Mouse (Mus musculus) cerebellum, adult 2 months (tissue): ENCODE data around the gene Pebp1. TPM values are rescaled to one million over a fixed set of nuclear protein-coding genes. Genes with fewer than 3 reads are reported as not detected.

Source experiments
- DNase-seq, 2 experiments: peaks; one replicate each; pipeline ENCODE4 v3.0.0; 2021
- H3K27ac ChIP-seq: fragments of 200-500 bp; 2 replicates; pipeline ENCODE4 v1.5.1; 2012; ENCODE audit warnings: low read length, control low read depth, inconsistent platforms; ENCODE audit not compliant: insufficient read depth
- H3K27me3 ChIP-seq: fragments of 200-500 bp; 2 replicates; pipeline ENCODE4 v1.6.1; 2012; ENCODE audit warnings: inconsistent platforms, mild to moderate bottlenecking, low read length, moderate library complexity; ENCODE audit not compliant: control insufficient read depth, insufficient read depth
- H3K4me1 ChIP-seq: fragments of 200-500 bp; 2 replicates; pipeline ENCODE4 v1.6.1; 2011; ENCODE audit warnings: low read length; ENCODE audit not compliant: control insufficient read depth, insufficient read depth
- H3K4me3 ChIP-seq: fragments of 200-500 bp; replicated peaks from 2 replicates; pipeline ENCODE3; 2011; ENCODE audit warnings: mild to moderate bottlenecking, low read depth, low read length, control low read depth; ENCODE audit not compliant: insufficient read depth
- CTCF ChIP-seq: fragments of 200-500 bp; IDR thresholded peaks from 2 replicates; pipeline ENCODE4 v1.5.1; 2011; ENCODE audit warnings: low read depth, mild to moderate bottlenecking, control low read depth, low read length, moderate library complexity, borderline replicate concordance; ENCODE audit not compliant: insufficient read depth
- POLR2A ChIP-seq: fragments of 200-500 bp; IDR thresholded peaks from 2 replicates; pipeline ENCODE4 v1.6.1; 2011; ENCODE audit warnings: low read length, control low read depth, borderline replicate concordance; ENCODE audit not compliant: insufficient read depth
- WGBS: fragments of 180-500 bp; shearing (Covaris S2); methylation state at CpG from one replicate; pipeline ENCODE4 v1.1.7; 2018; 5-methylcytosine and 5-hydroxymethylcytosine counted together
- polyA plus RNA-seq: library from polyadenylated mRNA; depleted of rRNA; stranded (reverse); fragments of >200 nt; gene quantifications from 2 replicates; pipeline ENCODE4 v1.2.3, GENCODE M21; 2012

The Pebp1 gene
- polyA plus RNA-seq, 1 experiment: 792 TPM

- H3K4me3 ChIP-seq: no peak overlapping the region
- H3K27ac ChIP-seq: no peak overlapping the region
- TF ChIP-seq CTCF (no peak), POLR2A (no peak)
- peaks cover 6% of the 10 kb centered on the region; the same call in 1 of the 2 replicates for H3K4me1 ChIP-seq
- H3K27me3 ChIP-seq: no peaks in the 10 kb centered on the region
- 35% methylated on average over 9 of the region's 9 CpGs for WGBS
- DNase-seq: peak in 1 of 2 experiments; percentile 39
Observed at GRCm38 (mm10) chr5:117284029-117284428, 3.4 kb downstream of the Pebp1 start.

- TF ChIP-seq CTCF (peak; percentile 17; the same call in 1 of the 2 replicates), POLR2A (no peak)
- no peak for DNase-seq
- WGBS: 89% methylated on average over 8 of the region's 8 CpGs
- Histone ChIP-seq H3K27ac (no peak overlapping the region), H3K4me3 (no peak overlapping the region), H3K4me1 (peaks cover 6% of the 10 kb centered on the region; the same call in 1 of the 2 replicates), H3K27me3 (no peaks in the 10 kb centered on the region)
Observed at GRCm38 (mm10) chr5:117282360-117282759, 5.1 kb downstream of the Pebp1 start.

GRCm38 (mm10) chr5:117281536-117281935 is 5.9 kb downstream of the Pebp1 start:
- Histone ChIP-seq H3K4me3 (no peak overlapping the region), H3K4me1 (peaks cover 6% of the 10 kb centered on the region; the same call in 1 of the 2 replicates), H3K27ac (no peak overlapping the region), H3K27me3 (no peaks in the 10 kb centered on the region)
- DNase-seq: no peak
- 91% methylated on average over 10 of the region's 10 CpGs for WGBS
- TF ChIP-seq POLR2A (no peak), CTCF (no peak)

GRCm38 (mm10) chr5:117279669-117280050 is 7.8 kb downstream of the Pebp1 start:
- H3K27ac ChIP-seq: no peak overlapping the region
- H3K4me3 ChIP-seq: no peak overlapping the region
- H3K27me3 ChIP-seq: no peaks in the 10 kb centered on the region
- DNase-seq: no peak
- TF ChIP-seq POLR2A: no peak
- no peak for TF ChIP-seq CTCF
- WGBS: 83% methylated on average over 4 of the region's 4 CpGs
- H3K4me1 ChIP-seq: peaks cover under 1% of the 10 kb centered on the region; the same call in 1 of the 2 replicates

GRCm38 (mm10) chr5:117278809-117279668 is 8.4 kb downstream of the Pebp1 start:
- Histone ChIP-seq H3K4me3 (no peak overlapping the region), H3K4me1 (no peaks in the 10 kb centered on the region), H3K27ac (no peak overlapping the region), H3K27me3 (no peaks in the 10 kb centered on the region)
- WGBS: 81% methylated on average over 15 of the region's 15 CpGs
- no peak for DNase-seq
- TF ChIP-seq CTCF: no peak
- no peak for TF ChIP-seq POLR2A

- 95% methylated on average over 6 of the region's 6 CpGs for WGBS
- H3K4me1 ChIP-seq: no peaks in the 10 kb centered on the region
- no peak for DNase-seq
- no peaks in the 10 kb centered on the region for H3K27me3 ChIP-seq
- H3K4me3 ChIP-seq: no peak overlapping the region
- no peak for TF ChIP-seq CTCF
- TF ChIP-seq POLR2A: no peak
- H3K27ac ChIP-seq: no peak overlapping the region
Observed at GRCm38 (mm10) chr5:117277784-117278183, 9.6 kb downstream of the Pebp1 start.

GRCm38 (mm10) chr5:117274817-117275216 is 12.6 kb downstream of the Pebp1 start:
- Histone ChIP-seq H3K4me1 (peaks cover 15% of the 10 kb centered on the region), H3K27me3 (no peaks in the 10 kb centered on the region), H3K27ac (no peak overlapping the region), H3K4me3 (no peak overlapping the region)
- TF ChIP-seq CTCF (peak; percentile 6; the same call in 1 of the 2 replicates), POLR2A (no peak)
- 63% methylated on average over 5 of the region's 5 CpGs for WGBS
- no peak for DNase-seq

GRCm38 (mm10) chr5:117271945-117272344 is 15.5 kb downstream of the Pebp1 start:
- H3K4me3 ChIP-seq: no peak overlapping the region
- H3K27ac ChIP-seq: 0 out of 2 replicates have a peak overlapping the region, but pooled peaks have one; percentile 10
- DNase-seq: peak; percentile 33 to 49
- H3K4me1 ChIP-seq: peaks cover 30% of the 10 kb centered on the region
- WGBS: 44% methylated on average over 14 of the region's 14 CpGs
- no peaks in the 10 kb centered on the region for H3K27me3 ChIP-seq
- TF ChIP-seq CTCF: no peak
- no peak for TF ChIP-seq POLR2A
